Mouse (Mus musculus) heart, postnatal 36 days (tissue): Measurements from ENCODE around the gene Vmn1r227. TPM values are rescaled to one million over a fixed set of nuclear protein-coding genes. Genes with fewer than 3 reads are reported as not detected.

ENCODE experiments used
- DNase-seq, 2 experiments: peaks; one replicate each; pipeline ENCODE4 v3.0.0; 2021 to 2022
- intact Hi-C: fragments of 180-260 bp; cut with DNase I; formaldehyde crosslinking; loops from one replicate; pipeline ENCODE4 v1.15.1; 2025
- total RNA-seq, 2 experiments: library from RNA; stranded (reverse); gene quantifications; 2 replicates each; pipeline ENCODE4 v1.2.3; 2021

The Vmn1r227 gene
- not detected for total RNA-seq

DNA sequence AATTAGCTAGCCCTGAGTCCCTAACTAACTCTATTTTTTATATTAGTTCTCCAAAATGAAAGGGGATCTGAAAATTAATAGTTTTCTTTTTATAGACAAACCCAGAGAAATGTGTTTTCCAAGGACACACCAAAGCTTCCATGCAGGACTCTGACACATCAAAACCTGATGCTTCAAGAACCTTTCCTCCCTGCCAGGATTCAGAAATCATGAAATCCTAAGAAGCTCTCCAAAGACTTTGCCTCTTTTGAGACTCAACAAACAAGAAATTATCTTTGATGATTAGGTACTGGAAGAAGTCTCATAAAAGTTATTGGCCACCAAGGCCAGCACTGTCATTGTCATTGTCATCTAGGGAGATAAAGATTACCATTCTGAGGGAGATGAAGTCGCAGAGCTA is at the start of gene Vmn1r227:
Gene Vmn1r227, plus strand, starts transcription at position 301 of the 400 bp plus-strand sequence.
- DNase-seq: no peak

DNA sequence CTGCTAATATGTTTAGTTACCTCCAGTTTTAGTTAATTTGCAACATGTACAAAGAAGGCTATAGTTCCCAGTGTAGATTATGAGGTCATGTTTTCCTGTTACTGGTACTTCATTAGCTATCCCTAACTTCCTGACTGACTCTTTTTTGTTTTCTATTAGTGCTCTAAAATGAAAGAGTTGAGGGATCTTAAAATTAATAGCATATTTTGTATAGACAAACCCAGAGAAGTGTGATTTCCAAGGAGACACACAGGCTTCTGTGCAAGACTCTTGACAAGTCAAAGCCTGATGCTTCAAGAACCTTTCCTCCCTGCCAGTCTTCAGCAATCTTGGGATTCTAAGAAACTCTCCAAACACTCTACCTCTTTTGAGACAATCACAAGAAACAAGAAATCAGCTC is 47.1 kb upstream of the Vmn1r227 start, which contains the start of gene Vmn1r226:
Gene Vmn1r226, plus strand, starts transcription at position 301 of the 400 bp plus-strand sequence.
- intact Hi-C loops: no loop called here
- no peak for DNase-seq

More for the DNA sequence above, at the start of gene Vmn1r227:
- intact Hi-C loops: no loop called here

DNA sequence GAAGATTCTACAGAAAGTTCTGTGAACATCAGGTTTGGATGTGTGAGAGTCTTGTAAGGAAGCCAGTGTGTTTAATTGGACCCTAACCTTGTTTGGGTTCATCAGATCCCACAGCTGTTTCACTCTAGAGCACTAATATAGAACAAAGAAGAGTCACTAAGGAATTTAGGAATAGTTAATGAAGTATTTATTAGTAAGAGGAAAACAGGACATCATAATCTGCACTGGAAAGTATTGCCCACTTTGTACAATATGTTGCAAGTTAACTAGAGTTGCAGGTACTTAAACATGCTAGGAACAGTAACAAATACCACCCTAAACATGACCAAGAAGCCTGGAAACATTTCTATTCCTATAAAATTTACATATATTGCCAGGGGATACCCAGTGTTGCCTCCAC is 56.4 kb downstream of the Vmn1r227 start, which contains the start of gene Vmn1r228:
Gene Vmn1r228, minus strand, starts transcription at position 101 of the 400 bp plus-strand sequence.
- no peak for DNase-seq
- intact Hi-C loops: no loop called here

Other genes with a start within 250 kb of the Vmn1r227 start
- gene Vmn2r108, start 248.5 kb upstream of the Vmn1r227 start, total RNA-seq: not detected
- not detected for gene Vmn1r225, start 231.7 kb upstream of the Vmn1r227 start, total RNA-seq
- not detected for gene Vmn2r109, start 165.1 kb upstream of the Vmn1r227 start, total RNA-seq
- not detected for gene Vmn2r110, start 133.4 kb upstream of the Vmn1r227 start, total RNA-seq
- gene Fpr-rs3, start 105.0 kb upstream of the Vmn1r227 start, total RNA-seq: not detected
- not detected for gene Vmn1r226, start 47.0 kb upstream of the Vmn1r227 start, total RNA-seq
- not detected for gene Vmn1r228, start 56.3 kb downstream of the Vmn1r227 start, total RNA-seq
- gene Vmn1r229, start 81.7 kb downstream of the Vmn1r227 start, total RNA-seq: not detected
- gene Vmn1r230, start 110.6 kb downstream of the Vmn1r227 start, total RNA-seq: not detected
- not detected for gene Vmn1r231, start 175.2 kb downstream of the Vmn1r227 start, total RNA-seq
- not detected for gene Vmn1r232, start 189.9 kb downstream of the Vmn1r227 start, total RNA-seq
- 100 to 1,000 TPM; 177 to 199 TPM for gene Ppp2r1a, start 215.5 kb downstream of the Vmn1r227 start, total RNA-seq